Mouse (Mus musculus) forebrain, embryonic 13.5 days (tissue): ENCODE measurements around the gene Tmem178b. TPM values are rescaled to one million over a fixed set of nuclear protein-coding genes. Genes with fewer than 3 reads are reported as not detected.

Source experiments
- ATAC-seq: fragments of 200-750 bp; cut with Nextera tagmentation; 2 replicates; pipeline ENCODE4 v1.8.0; 2017
- H3K27ac ChIP-seq: fragments of 300-500 bp; sonication (generic); 2 replicates; pipeline ENCODE4 v1.5.1; 2015; ENCODE audit warnings: inconsistent platforms, mild to moderate bottlenecking, moderate library complexity
- H3K27me3 ChIP-seq: fragments of 300-500 bp; sonication (generic); 2 replicates; pipeline ENCODE4 v1.6.1; 2015; ENCODE audit warnings: mild to moderate bottlenecking, inconsistent platforms
- H3K36me3 ChIP-seq: fragments of 300-500 bp; sonication (generic); 2 replicates; pipeline ENCODE4 v1.6.1; 2015; ENCODE audit warnings: mild to moderate bottlenecking, inconsistent platforms; ENCODE audit not compliant: poor library complexity, severe bottlenecking
- H3K4me1 ChIP-seq: fragments of 300-500 bp; sonication (generic); 2 replicates; pipeline ENCODE4 v1.6.1; 2015; ENCODE audit warnings: inconsistent platforms
- H3K4me2 ChIP-seq: fragments of 300-500 bp; sonication (generic); 2 replicates; pipeline ENCODE4 v1.6.1; 2015; ENCODE audit warnings: inconsistent platforms, mild to moderate bottlenecking, moderate library complexity
- H3K4me3 ChIP-seq: fragments of 300-500 bp; sonication (generic); 2 replicates; pipeline ENCODE4 v1.5.1; 2015; ENCODE audit warnings: mild to moderate bottlenecking, inconsistent platforms
- H3K9ac ChIP-seq: fragments of 300-500 bp; sonication (generic); 2 replicates; pipeline ENCODE4 v1.6.1; 2015; ENCODE audit warnings: mild to moderate bottlenecking, inconsistent platforms
- H3K9me3 ChIP-seq: fragments of 300-500 bp; sonication (generic); replicated peaks from 2 replicates; pipeline ENCODE4 v1.6.1; 2016; ENCODE audit warnings: inconsistent platforms
- whole genome bisulfite sequencing: fragments of 180-500 bp; shearing (Covaris S2); methylation state at CpG from one replicate; pipeline ENCODE4 v1.1.7; 2015; 5-methylcytosine and 5-hydroxymethylcytosine counted together
- polyA plus RNA-seq: library from polyadenylated mRNA; unstranded; fragments of >200 nt; fragmentation: Nextera tagmentation; extraction: Ambion mirVana; gene quantifications from 2 replicates; pipeline ENCODE4 v1.2.1, GENCODE M21; 2015

Gene Tmem178b
- polyA plus RNA-seq, 1 experiment from 2014 or later = 16.4 TPM

GRCm38 (mm10) chr6:40249939-40250338 lies 376.9 kb downstream of the Tmem178b start:
- H3K4me2 ChIP-seq = no peak overlapping the region
- H3K27me3 ChIP-seq = no peaks in the 10 kb centered on the region
- no peak overlapping the region for H3K4me3 ChIP-seq
- no peaks in the 10 kb centered on the region for H3K36me3 ChIP-seq
- ATAC-seq = no peak
- no peaks in the 10 kb centered on the region for H3K9me3 ChIP-seq
- no peak overlapping the region for H3K27ac ChIP-seq
- H3K4me1 ChIP-seq = no peaks in the 10 kb centered on the region
- H3K9ac ChIP-seq = no peak overlapping the region

DNA sequence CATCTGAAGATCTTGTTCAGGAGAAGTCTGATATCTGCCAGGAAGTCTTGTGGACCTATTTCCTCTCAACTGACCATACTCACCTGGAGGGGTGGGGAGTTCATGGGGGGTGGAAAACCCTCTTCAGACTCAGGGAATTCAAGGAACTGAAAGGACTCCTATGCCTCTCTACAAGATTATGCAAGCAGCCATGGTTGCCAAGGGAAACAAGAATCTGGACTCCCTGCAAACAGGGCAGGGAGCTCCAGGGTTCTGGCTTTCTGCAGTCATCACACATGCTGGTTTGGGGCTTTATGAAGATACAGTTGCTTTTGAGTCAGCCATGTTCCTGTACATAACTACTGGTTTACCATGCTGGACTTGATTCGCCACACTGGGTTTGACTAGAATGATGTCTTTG lies 390.6 kb downstream of the Tmem178b start:
- H3K4me1 ChIP-seq = no peaks in the 10 kb centered on the region
- no peak overlapping the region for H3K27ac ChIP-seq
- no peaks in the 10 kb centered on the region for H3K36me3 ChIP-seq
- no peaks in the 10 kb centered on the region for H3K27me3 ChIP-seq
- no peak for ATAC-seq
- H3K9me3 ChIP-seq = no peaks in the 10 kb centered on the region
- H3K9ac ChIP-seq = no peak overlapping the region
- no peak overlapping the region for H3K4me3 ChIP-seq
- WGBS = 88% methylated on average over 1 of the region's 1 CpGs
- no peak overlapping the region for H3K4me2 ChIP-seq

GRCm38 (mm10) chr6:40300707-40301106 lies 427.6 kb downstream of the Tmem178b start:
- no peak overlapping the region for H3K4me3 ChIP-seq
- H3K27ac ChIP-seq = no peak overlapping the region
- H3K9ac ChIP-seq = no peak overlapping the region
- H3K9me3 ChIP-seq = no peaks in the 10 kb centered on the region
- ATAC-seq = no peak
- no peaks in the 10 kb centered on the region for H3K27me3 ChIP-seq
- no peaks in the 10 kb centered on the region for H3K4me1 ChIP-seq
- no peaks in the 10 kb centered on the region for H3K36me3 ChIP-seq
- WGBS = 83% methylated on average over 5 of the region's 5 CpGs
- H3K4me2 ChIP-seq = no peak overlapping the region

- Histone ChIP-seq H3K4me2 (no peak overlapping the region), H3K9ac (no peak overlapping the region), H3K27ac (no peak overlapping the region), H3K27me3 (no peaks in the 10 kb centered on the region), H3K9me3 (no peaks in the 10 kb centered on the region), H3K4me1 (no peaks in the 10 kb centered on the region), H3K36me3 (no peaks in the 10 kb centered on the region), H3K4me3 (no peak overlapping the region)
- WGBS = 14% methylated on average over 6 of the region's 6 CpGs
- peak; percentile 70 for ATAC-seq
Observed at GRCm38 (mm10) chr6:40303379-40303778, 430.3 kb downstream of the Tmem178b start.

Other genes with a start within 250 kb of the Tmem178b start
- gene Braf, start 147.8 kb upstream of the Tmem178b start, polyA plus RNA-seq = 18.4 and 20.2 TPM in 2 replicates
- 260 and 293 TPM in 2 replicates for gene Mrps33, start 62.3 kb upstream of the Tmem178b start, polyA plus RNA-seq